Mouse (Mus musculus): ENCODE measurements at regions not wholly inside any gene's neighbourhood (a gene's known extent, or its start where the extent isn't known, plus 50 kb on each side); places are given as distances from the start of the nearest gene placed in this dataset.
"Not testable (repeated sequence)": the region's sequence is repeated elsewhere in the genome, so short reads cannot be mapped to it uniquely, and the experiment has no call there.

GRCm38 (mm10) chr7:69167456-69167855, 418.4 kb upstream of the Arrdc4 start:
- DNase-seq (ENCODE audit: low spot score in 2 of 2) = no peak

- no peak for DNase-seq (ENCODE audit: low spot score in 2 of 2)
Observed at GRCm38 (mm10) chr7:69161916-69162315, 412.9 kb upstream of the Arrdc4 start.

- no peak for DNase-seq (ENCODE audit: low spot score in 2 of 2)
Observed at GRCm38 (mm10) chr7:69142351-69142750, 393.3 kb upstream of the Arrdc4 start.

GRCm38 (mm10) chr7:69133441-69133840, 384.4 kb upstream of the Arrdc4 start:
- no peak for DNase-seq (ENCODE audit: low spot score in 2 of 2)

- DNase-seq (ENCODE audit: low spot score in 2 of 2) = not testable (repeated sequence)
Observed at GRCm38 (mm10) chr7:69101770-69102169, 352.7 kb upstream of the Arrdc4 start.

- no peak for DNase-seq (ENCODE audit: low spot score in 2 of 2)
Observed at GRCm38 (mm10) chr7:69097587-69098095, 348.6 kb upstream of the Arrdc4 start.

- no peak for DNase-seq (ENCODE audit: low spot score in 2 of 2)
Observed at GRCm38 (mm10) chr7:69074780-69075179, 325.7 kb upstream of the Arrdc4 start.

GRCm38 (mm10) chr7:69062994-69063393, 314.0 kb upstream of the Arrdc4 start:
- DNase-seq (ENCODE audit: low spot score in 2 of 2) = no peak

- DNase-seq (ENCODE audit: low spot score in 2 of 2) = no peak
Observed at GRCm38 (mm10) chr7:69062506-69062905, 313.5 kb upstream of the Arrdc4 start.

GRCm38 (mm10) chr7:69062094-69062493, 313.1 kb upstream of the Arrdc4 start:
- no peak for DNase-seq (ENCODE audit: low spot score in 2 of 2)

GRCm38 (mm10) chr7:69061242-69061641, 312.2 kb upstream of the Arrdc4 start:
- DNase-seq (ENCODE audit: low spot score in 2 of 2) = no peak

GRCm38 (mm10) chr7:69016575-69016974, 267.5 kb upstream of the Arrdc4 start:
- no peak for DNase-seq (ENCODE audit: low spot score in 2 of 2)

GRCm38 (mm10) chr7:69015047-69015446, 266.0 kb upstream of the Arrdc4 start:
- DNase-seq (ENCODE audit: low spot score in 2 of 2) = no peak

GRCm38 (mm10) chr7:69007237-69007636, 258.2 kb upstream of the Arrdc4 start:
- no peak for DNase-seq (ENCODE audit: low spot score in 2 of 2)

- DNase-seq (ENCODE audit: low spot score in 2 of 2) = no peak
Observed at GRCm38 (mm10) chr7:68988061-68988460, 239.0 kb upstream of the Arrdc4 start.

GRCm38 (mm10) chr7:68983937-68984336, 234.9 kb upstream of the Arrdc4 start:
- no peak for DNase-seq (ENCODE audit: low spot score in 2 of 2)

GRCm38 (mm10) chr7:68982914-68983502, 234.0 kb upstream of the Arrdc4 start:
- DNase-seq (ENCODE audit: low spot score in 2 of 2) = no peak

- DNase-seq (ENCODE audit: low spot score in 2 of 2) = no peak
Observed at GRCm38 (mm10) chr7:68978576-68978975, 229.5 kb upstream of the Arrdc4 start.

GRCm38 (mm10) chr7:68976813-68977752, 228.0 kb upstream of the Arrdc4 start:
- no peak for DNase-seq (ENCODE audit: low spot score in 2 of 2)

GRCm38 (mm10) chr7:68975956-68976355, 226.9 kb upstream of the Arrdc4 start:
- no peak for DNase-seq (ENCODE audit: low spot score in 2 of 2)

GRCm38 (mm10) chr7:68975580-68975894, 226.5 kb upstream of the Arrdc4 start:
- no peak for DNase-seq (ENCODE audit: low spot score in 2 of 2)

- DNase-seq (ENCODE audit: low spot score in 2 of 2) = no peak
Observed at GRCm38 (mm10) chr7:68974761-68975579, 225.9 kb upstream of the Arrdc4 start.

Data from frontal cortex, postnatal 25 days (tissue).